Mouse (Mus musculus): ENCODE data around the gene Ap5z1. TPM values are rescaled to one million over a fixed set of nuclear protein-coding genes. Genes with fewer than 3 reads are reported as not detected.
A peak's percentile ranks its signal among the peaks of the same experiment; 100 is the strongest.

Ap5z1 gene
- polyA plus RNA-seq, 1 experiment from 2014 or later = 14.3 TPM

DNA sequence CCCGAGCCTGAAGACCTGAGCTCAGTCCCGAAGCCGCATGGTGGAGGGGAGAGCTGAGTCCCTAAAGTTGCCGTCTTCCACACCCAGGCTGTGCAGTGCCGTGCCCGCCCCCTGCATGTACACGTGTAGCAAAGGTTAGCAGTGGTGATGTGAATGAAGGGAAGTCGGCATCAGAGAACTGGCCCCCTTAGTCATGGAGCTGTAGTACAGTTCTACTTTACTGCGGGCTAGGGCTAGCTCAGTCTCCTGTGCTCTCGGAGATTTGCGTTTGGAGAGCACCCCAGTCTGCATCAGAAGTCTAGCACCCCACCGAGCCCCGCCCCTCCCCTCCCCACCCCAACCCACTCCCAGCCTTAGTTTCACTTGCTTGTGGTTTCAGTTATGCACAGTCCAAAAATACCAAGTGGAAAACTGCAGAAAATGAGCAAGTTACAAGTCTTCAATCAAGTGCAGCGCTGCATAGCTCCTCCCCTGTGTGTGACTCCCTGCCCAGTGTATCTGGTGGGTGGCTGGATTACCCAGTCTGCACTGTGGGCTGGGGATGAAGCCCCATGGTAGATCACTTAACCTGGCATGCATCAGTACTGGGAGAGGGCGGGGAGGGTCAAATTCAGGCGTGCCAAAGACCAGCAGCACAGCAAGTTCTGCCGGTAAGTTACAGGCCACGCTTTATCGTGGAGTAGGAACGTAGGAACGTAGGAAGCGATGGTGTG lies 22.3 kb upstream of the Ap5z1 start:
- no peak overlapping the region for H3K9ac ChIP-seq
- H3K27ac ChIP-seq (replicated peaks) = peak overlapping the region; percentile 82
- 49% methylated on average over 22 of the region's 22 CpGs for WGBS
- no peak for ATAC-seq (ENCODE audit: low FRiP score, low read depth)
- no peak overlapping the region for H3K4me3 ChIP-seq
- H3K4me1 ChIP-seq (replicated peaks) = peaks cover 51% of the 10 kb centered on the region
- H3K9me3 ChIP-seq = no peaks in the 10 kb centered on the region
- H3K27me3 ChIP-seq = no peaks in the 10 kb centered on the region
- peak overlapping the region; percentile 53 for H3K4me2 ChIP-seq
- H3K36me3 ChIP-seq = no peaks in the 10 kb centered on the region; the same call in 1 of the 2 replicates

DNA sequence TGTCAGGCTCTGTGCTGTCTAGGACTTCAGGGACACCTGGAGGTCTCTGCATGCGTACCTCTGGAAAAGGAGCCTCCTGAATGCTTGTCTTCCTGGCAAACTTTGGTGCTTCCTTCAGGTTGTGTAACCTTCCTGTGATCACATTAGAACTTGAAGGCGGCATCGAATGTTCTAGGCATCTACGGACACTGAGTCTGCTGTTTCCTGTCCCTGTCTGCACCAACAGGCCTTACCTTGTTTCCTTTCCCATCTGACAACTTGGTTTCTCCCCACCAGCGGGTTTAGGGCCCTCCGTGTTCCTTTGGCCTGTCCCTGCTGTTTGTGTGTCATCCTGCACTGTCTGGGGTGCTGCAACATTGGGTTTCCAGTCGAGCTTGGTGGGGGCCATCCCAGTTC lies 21.7 kb upstream of the Ap5z1 start:
- Histone ChIP-seq H3K36me3 (no peaks in the 10 kb centered on the region), H3K27ac (replicated peaks) (no peak overlapping the region), H3K4me2 (no peak overlapping the region), H3K9ac (no peak overlapping the region), H3K27me3 (no peaks in the 10 kb centered on the region), H3K9me3 (no peaks in the 10 kb centered on the region), H3K4me1 (replicated peaks) (peaks cover 51% of the 10 kb centered on the region), H3K4me3 (no peak overlapping the region)
- ATAC-seq (ENCODE audit: low FRiP score, low read depth) = no peak
- WGBS = 84% methylated on average over 7 of the region's 7 CpGs

DNA sequence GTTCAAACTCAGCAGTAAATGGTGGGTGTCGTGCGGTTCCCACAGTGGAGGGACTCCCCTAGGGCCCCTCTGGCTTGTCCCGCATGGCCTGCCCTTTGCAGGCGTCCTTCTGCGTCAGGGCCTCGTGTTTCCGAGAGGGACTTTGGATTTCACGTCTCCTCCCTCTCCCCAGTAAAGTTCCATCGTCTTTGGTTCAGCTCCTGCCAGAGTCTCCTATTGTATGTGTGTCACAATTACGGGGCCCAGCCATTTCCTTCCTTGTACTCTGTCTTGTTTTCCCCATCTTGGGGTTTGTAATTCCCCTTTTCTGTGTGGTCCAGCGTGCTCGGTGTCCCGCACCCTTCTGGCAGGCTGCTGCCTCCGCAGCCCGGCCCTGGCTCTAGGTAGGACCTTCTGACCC lies 20.2 kb upstream of the Ap5z1 start:
- ATAC-seq (ENCODE audit: low FRiP score, low read depth) = no peak
- no peak overlapping the region for H3K27ac ChIP-seq (replicated peaks)
- H3K4me3 ChIP-seq = no peak overlapping the region
- no peaks in the 10 kb centered on the region for H3K9me3 ChIP-seq
- WGBS = 56% methylated on average over 15 of the region's 15 CpGs
- H3K4me1 ChIP-seq (replicated peaks) = peaks cover 58% of the 10 kb centered on the region
- no peaks in the 10 kb centered on the region for H3K27me3 ChIP-seq
- H3K36me3 ChIP-seq = no peaks in the 10 kb centered on the region
- H3K4me2 ChIP-seq = no peak overlapping the region
- no peak overlapping the region for H3K9ac ChIP-seq

DNA sequence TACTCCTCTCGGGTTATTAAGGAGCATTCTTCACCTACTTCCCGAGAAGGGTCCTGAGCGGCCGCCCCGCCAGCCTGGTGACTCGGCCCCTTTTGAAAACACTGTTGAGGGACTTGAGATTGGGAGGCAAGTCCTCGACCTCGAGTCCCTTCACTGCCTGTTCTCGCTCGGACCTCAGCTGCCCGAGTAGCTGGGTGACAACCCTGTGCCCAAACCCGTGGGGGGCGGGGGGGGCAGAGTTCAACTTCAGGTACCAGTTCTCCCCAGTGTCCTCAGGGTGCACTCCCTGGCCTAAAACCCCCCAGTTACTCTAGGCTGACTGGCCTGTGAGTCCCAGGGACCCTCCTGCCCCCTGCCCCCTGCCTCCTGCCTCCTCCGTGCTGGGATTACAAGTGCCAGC lies 19.8 kb upstream of the Ap5z1 start:
- ATAC-seq (ENCODE audit: low FRiP score, low read depth) = no peak
- H3K4me3 ChIP-seq = no peak overlapping the region
- no peak overlapping the region for H3K27ac ChIP-seq (replicated peaks)
- H3K27me3 ChIP-seq = no peaks in the 10 kb centered on the region
- H3K4me1 ChIP-seq (replicated peaks) = peaks cover 58% of the 10 kb centered on the region
- WGBS = 72% methylated on average over 14 of the region's 14 CpGs
- no peaks in the 10 kb centered on the region for H3K36me3 ChIP-seq
- no peaks in the 10 kb centered on the region for H3K9me3 ChIP-seq
- H3K9ac ChIP-seq = no peak overlapping the region
- no peak overlapping the region for H3K4me2 ChIP-seq

DNA sequence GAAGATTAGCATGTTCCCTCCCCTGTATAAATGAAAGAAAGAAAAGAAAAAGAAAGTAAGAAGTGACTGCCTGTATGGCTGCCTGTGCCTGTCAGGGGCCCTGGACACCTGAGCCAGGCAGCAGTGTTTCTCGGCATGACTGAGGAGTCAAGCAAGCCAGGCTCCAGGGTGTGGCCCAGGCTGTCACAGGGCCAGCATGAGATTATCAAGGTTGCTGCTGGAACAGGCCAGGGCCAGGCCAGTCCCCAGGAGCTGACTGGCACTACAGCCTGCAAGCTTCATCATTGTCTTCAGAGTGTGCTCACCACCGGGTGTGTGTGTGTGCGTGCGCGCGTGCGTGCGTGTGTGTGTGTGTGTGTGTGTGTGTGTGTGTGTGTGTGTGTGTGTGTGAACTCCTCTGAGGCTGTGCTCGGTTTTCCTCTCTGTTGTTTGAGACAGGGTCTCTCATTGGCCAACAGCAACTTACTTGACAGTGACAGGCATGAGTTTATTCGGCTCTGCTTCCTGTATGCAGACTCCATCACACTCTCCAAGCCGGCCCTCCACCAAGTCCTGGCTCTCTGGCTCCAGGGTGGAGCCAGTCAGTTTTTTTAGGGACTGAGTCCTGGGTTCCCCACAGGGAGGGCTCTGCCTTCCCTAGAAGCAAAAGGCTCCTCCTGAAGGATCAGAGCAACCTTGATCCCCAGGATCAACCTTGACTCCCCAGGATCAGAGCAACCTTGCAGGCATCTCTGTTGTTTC lies 18.8 kb upstream of the Ap5z1 start:
- H3K27ac ChIP-seq (replicated peaks) = peak overlapping the region; percentile 30; the same call in 1 of the 2 replicates
- H3K9me3 ChIP-seq = no peaks in the 10 kb centered on the region
- WGBS = 67% methylated on average over 11 of the region's 11 CpGs
- H3K4me3 ChIP-seq = no peak overlapping the region
- H3K27me3 ChIP-seq = no peaks in the 10 kb centered on the region
- H3K4me1 ChIP-seq (replicated peaks) = peaks cover 50% of the 10 kb centered on the region
- H3K36me3 ChIP-seq = peaks cover 3% of the 10 kb centered on the region; the same call in 1 of the 2 replicates
- no peak overlapping the region for H3K9ac ChIP-seq
- ATAC-seq (ENCODE audit: low FRiP score, low read depth) = no peak
- no peak overlapping the region for H3K4me2 ChIP-seq

DNA sequence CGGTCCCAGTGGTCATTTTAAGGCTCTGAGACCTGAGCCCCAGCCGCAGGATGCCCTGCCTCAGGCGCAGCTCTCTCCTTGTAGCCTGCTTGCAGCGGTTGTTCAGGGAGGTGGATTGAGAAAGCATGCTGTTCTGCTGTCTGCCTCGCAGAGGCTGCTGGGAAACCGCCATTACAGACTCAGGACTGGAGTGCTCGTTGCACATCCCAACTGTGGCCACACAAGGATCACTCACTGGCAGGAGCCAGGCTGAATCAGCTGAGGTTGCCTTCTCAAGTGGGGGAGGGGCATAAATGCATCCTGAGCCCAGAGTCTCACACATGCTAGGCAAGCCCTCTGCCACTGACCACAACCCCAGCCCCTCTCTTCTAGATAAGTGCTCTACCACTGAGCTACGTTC lies 18.0 kb upstream of the Ap5z1 start:
- Histone ChIP-seq H3K9me3 (no peaks in the 10 kb centered on the region), H3K4me1 (replicated peaks) (peaks cover 42% of the 10 kb centered on the region), H3K27ac (replicated peaks) (peak overlapping the region; percentile 30; the same call in 1 of the 2 replicates), H3K9ac (peak overlapping the region; percentile 30; the same call in 1 of the 2 replicates), H3K4me2 (no peak overlapping the region), H3K36me3 (peaks cover 9% of the 10 kb centered on the region; the same call in 1 of the 2 replicates), H3K27me3 (no peaks in the 10 kb centered on the region), H3K4me3 (no peak overlapping the region)
- no peak for ATAC-seq (ENCODE audit: low FRiP score, low read depth)
- 43% methylated on average over 8 of the region's 8 CpGs for WGBS

DNA sequence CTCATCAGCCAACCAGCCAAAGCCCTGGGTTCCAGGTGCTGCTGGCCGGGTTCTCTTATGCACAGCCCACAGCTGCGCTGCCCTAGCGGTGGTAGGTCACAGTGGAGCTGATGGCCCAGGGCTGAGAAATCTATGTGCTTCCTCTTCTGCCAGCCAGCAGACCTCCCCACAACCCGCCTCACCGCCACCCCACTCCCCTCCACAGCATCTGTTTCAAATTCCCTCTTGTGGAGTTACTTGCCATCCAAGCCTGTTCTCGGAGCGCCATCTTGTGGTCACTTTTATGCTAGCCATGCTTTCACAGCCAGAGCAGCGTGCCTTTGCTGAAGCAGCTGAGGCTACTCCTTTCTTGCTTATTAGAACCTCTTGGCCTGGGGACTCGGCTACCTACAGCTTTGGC lies 15.7 kb upstream of the Ap5z1 start:
- H3K4me2 ChIP-seq = no peak overlapping the region
- H3K27ac ChIP-seq (replicated peaks) = no peak overlapping the region
- no peaks in the 10 kb centered on the region for H3K27me3 ChIP-seq
- no peak overlapping the region for H3K4me3 ChIP-seq
- peak; percentile 72 for ATAC-seq (ENCODE audit: low FRiP score, low read depth)
- peaks cover 13% of the 10 kb centered on the region; the same call in 1 of the 2 replicates for H3K36me3 ChIP-seq
- H3K9me3 ChIP-seq = no peaks in the 10 kb centered on the region
- H3K4me1 ChIP-seq (replicated peaks) = peaks cover 28% of the 10 kb centered on the region
- H3K9ac ChIP-seq = no peak overlapping the region
- 6% methylated on average over 9 of the region's 9 CpGs for WGBS

DNA sequence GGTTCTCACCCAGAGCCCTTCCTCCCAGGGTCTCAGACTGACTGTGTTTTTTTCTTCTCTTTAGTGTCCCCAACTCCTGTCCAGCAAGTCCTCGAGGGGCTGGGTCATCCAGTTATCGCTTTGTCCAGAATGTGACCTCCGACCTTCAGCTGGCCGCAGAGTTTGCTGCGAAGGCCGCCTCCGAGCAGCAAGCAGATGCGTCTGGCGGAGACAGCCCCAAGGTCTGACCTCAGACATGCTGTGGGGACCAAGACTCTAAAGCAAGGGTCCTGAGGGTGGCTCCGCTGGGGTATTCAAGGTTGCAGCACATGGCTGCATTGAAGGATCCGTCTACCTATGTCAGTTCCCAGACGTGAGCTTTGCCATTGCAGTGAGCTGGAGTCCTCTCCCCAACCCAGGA lies 15.1 kb upstream of the Ap5z1 start:
- ATAC-seq (ENCODE audit: low FRiP score, low read depth) = no peak
- H3K27ac ChIP-seq (replicated peaks) = no peak overlapping the region
- no peak overlapping the region for H3K9ac ChIP-seq
- no peaks in the 10 kb centered on the region for H3K9me3 ChIP-seq
- no peak overlapping the region for H3K4me2 ChIP-seq
- WGBS = 60% methylated on average over 12 of the region's 12 CpGs
- peaks cover 22% of the 10 kb centered on the region for H3K4me1 ChIP-seq (replicated peaks)
- H3K36me3 ChIP-seq = peaks cover 16% of the 10 kb centered on the region
- no peak overlapping the region for H3K4me3 ChIP-seq
- no peaks in the 10 kb centered on the region for H3K27me3 ChIP-seq

DNA sequence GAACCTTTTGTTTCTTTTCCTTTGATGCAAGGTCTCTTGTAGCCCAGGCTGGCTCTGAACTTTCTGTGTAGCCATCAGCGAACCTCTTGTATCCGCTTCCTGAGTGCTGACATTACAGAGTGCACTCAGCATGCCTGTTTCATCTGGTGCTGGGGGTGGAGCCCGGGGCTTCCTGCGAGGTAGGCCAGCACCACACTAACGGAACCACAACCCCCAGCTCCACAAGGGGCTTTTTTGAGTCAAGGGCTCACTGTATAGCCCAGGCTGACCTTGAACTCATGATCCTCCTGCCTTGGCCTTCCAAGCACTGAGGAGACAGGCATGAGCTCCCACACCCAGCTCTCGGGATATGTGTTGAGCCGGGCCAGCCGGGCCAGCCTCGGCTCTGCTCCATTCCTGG lies 12.9 kb upstream of the Ap5z1 start:
- peaks cover 25% of the 10 kb centered on the region for H3K36me3 ChIP-seq
- WGBS = 90% methylated on average over 9 of the region's 9 CpGs

DNA sequence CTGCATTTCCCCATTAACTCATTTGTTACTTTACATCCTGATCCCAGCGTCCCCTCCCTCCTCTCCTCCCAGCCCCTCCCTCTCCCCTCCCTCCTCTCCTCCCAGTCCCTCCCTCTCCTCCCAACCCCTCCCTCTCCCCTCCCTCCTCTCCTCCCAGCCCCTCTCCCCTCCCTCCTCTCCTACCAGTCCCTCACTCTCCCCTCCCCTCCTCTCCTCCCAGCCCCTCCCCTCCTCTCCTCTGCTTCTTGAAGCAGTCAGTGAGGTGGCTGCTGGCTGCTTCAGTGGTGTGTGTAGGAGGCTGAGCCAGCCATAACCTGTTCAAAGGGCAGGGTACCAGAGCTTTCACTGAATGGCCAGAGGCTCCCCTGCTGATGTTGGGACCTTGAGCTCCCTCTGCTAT lies 12.0 kb upstream of the Ap5z1 start:
- H3K4me3 ChIP-seq = no peak overlapping the region
- no peak overlapping the region for H3K9ac ChIP-seq
- no peaks in the 10 kb centered on the region for H3K9me3 ChIP-seq
- no peaks in the 10 kb centered on the region for H3K27me3 ChIP-seq
- H3K4me2 ChIP-seq = no peak overlapping the region
- peaks cover 7% of the 10 kb centered on the region for H3K4me1 ChIP-seq (replicated peaks)
- 0% methylated on average over 1 of the region's 1 CpGs for WGBS
- H3K27ac ChIP-seq (replicated peaks) = no peak overlapping the region
- peaks cover 31% of the 10 kb centered on the region for H3K36me3 ChIP-seq
- ATAC-seq (ENCODE audit: low FRiP score, low read depth) = no peak

More for the DNA sequence above, 12.9 kb upstream of the Ap5z1 start:
- Histone ChIP-seq H3K9me3 (no peaks in the 10 kb centered on the region), H3K27ac (replicated peaks) (no peak overlapping the region), H3K4me1 (replicated peaks) (peaks cover 9% of the 10 kb centered on the region), H3K9ac (no peak overlapping the region), H3K27me3 (no peaks in the 10 kb centered on the region), H3K4me3 (no peak overlapping the region), H3K4me2 (no peak overlapping the region)
- no peak for ATAC-seq (ENCODE audit: low FRiP score, low read depth)

DNA sequence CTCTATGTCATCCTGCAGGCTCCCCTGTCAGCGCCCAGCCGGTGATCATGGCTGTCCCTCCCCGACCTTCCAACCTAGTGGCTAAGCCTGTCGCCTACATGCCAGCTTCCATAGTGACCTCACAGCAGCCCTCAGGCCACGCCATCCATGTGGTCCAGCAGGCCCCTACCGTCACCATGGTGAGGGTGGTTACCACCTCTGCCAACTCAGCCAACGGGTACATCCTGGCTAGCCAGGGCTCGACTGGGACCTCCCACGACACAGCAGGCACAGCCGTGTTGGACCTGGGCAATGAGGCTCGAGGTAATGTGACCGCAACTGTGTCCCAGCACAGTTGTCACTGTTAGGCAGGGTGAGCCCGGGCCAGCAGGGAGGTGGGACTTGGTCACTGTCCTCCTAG lies 10.0 kb upstream of the Ap5z1 start:
- H3K27ac ChIP-seq (replicated peaks) = no peak overlapping the region
- ATAC-seq (ENCODE audit: low FRiP score, low read depth) = no peak
- WGBS = 94% methylated on average over 13 of the region's 13 CpGs
- no peaks in the 10 kb centered on the region for H3K27me3 ChIP-seq
- H3K9ac ChIP-seq = no peak overlapping the region
- no peaks in the 10 kb centered on the region for H3K9me3 ChIP-seq
- H3K36me3 ChIP-seq = peaks cover 44% of the 10 kb centered on the region
- H3K4me3 ChIP-seq = no peak overlapping the region
- no peaks in the 10 kb centered on the region for H3K4me1 ChIP-seq (replicated peaks)
- H3K4me2 ChIP-seq = no peak overlapping the region

DNA sequence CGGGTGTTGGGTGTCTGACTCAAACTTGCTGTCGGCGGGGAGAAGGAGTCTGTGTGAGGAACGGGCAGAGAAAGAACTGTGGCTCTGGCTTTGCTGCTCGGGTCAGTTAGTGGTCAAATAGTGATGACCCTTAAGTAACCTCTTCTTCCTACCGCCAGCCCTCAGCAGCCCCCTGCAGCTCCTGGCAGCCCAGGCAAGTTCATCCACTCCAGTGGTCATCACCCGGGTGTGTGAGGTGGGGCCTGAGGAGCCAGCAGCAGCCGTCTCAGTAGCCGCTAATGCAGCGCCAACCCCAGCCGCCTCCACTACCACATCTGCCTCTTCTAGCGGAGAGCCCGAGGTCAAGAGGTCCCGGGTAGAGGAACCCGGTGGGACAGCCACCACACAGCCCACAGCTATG lies 7.4 kb upstream of the Ap5z1 start:
- no peak overlapping the region for H3K27ac ChIP-seq (replicated peaks)
- no peaks in the 10 kb centered on the region for H3K27me3 ChIP-seq
- H3K4me2 ChIP-seq = no peak overlapping the region
- no peak overlapping the region for H3K9ac ChIP-seq
- H3K9me3 ChIP-seq = no peaks in the 10 kb centered on the region
- peaks cover 31% of the 10 kb centered on the region for H3K36me3 ChIP-seq
- H3K4me1 ChIP-seq (replicated peaks) = no peaks in the 10 kb centered on the region
- ATAC-seq (ENCODE audit: low FRiP score, low read depth) = no peak
- H3K4me3 ChIP-seq = no peak overlapping the region
- 60% methylated on average over 14 of the region's 15 CpGs for WGBS
